Mouse (Mus musculus) liver, adult 2 months (tissue): ENCODE measurements around the gene Efs.

ENCODE experiments used
- CTCF ChIP-seq: fragments of 200-500 bp; IDR thresholded peaks from 2 replicates; pipeline ENCODE4 v1.5.1; 2011; ENCODE audit warnings: low read depth, low read length, control low read depth
- POLR2A ChIP-seq: fragments of 200-500 bp; IDR thresholded peaks from 2 replicates; pipeline ENCODE4 v1.6.1; 2011; ENCODE audit warnings: low read length, control low read depth; ENCODE audit not compliant: insufficient read depth; ENCODE audit errors: extremely low read depth

GRCm38 (mm10) chr14:54874165-54874564 is 51.8 kb downstream of the Efs start:
- TF ChIP-seq POLR2A: no peak
- no peak for TF ChIP-seq CTCF
